Mouse (Mus musculus) heart, adult 8-10 months (tissue): ENCODE measurements around the gene Kptn. TPM values are rescaled to one million over a fixed set of nuclear protein-coding genes. Genes with fewer than 3 reads are reported as not detected.
A peak's percentile ranks its signal among the peaks of the same experiment; 100 is the strongest.

ENCODE experiments used
- DNase-seq: peaks from one replicate; pipeline ENCODE4 v3.0.0; 2022; ENCODE audit warnings: low spot score
- total RNA-seq, 4 experiments: library from RNA; stranded (reverse); gene quantifications; 2 replicates each; pipeline ENCODE4 v1.2.4; 2022

Kptn gene
- total RNA-seq, 4 experiments from 2014 or later, result 20.1 to 25.7 (median 23.5) TPM

GRCm38 (mm10) chr7:16117100-16117499, 2.6 kb upstream of the Kptn start:
- no peak for DNase-seq

GRCm38 (mm10) chr7:16120262-16120600, 536 bp downstream of the Kptn start:
- no peak for DNase-seq

- no peak for DNase-seq
Measured at GRCm38 (mm10) chr7:16125829-16126228, 6.1 kb downstream of the Kptn start.

- DNase-seq, result no peak
Measured at GRCm38 (mm10) chr7:16128344-16128743, 8.6 kb downstream of the Kptn start.

- DNase-seq, result no peak
Measured at GRCm38 (mm10) chr7:16128899-16129298, 9.2 kb downstream of the Kptn start.

- DNase-seq, result peak; percentile 65
Measured at GRCm38 (mm10) chr7:16129421-16129845, 9.7 kb downstream of the Kptn start, which contains the start of gene Slc8a2. TSS of gene Slc8a2 (plus strand) at chr7:16129826.

- no peak for DNase-seq
Measured at GRCm38 (mm10) chr7:16129846-16130691, 10.4 kb downstream of the Kptn start.

- no peak for DNase-seq
Measured at GRCm38 (mm10) chr7:16130956-16131634, 11.4 kb downstream of the Kptn start.

- DNase-seq, result no peak
Measured at GRCm38 (mm10) chr7:16132161-16132581, 12.5 kb downstream of the Kptn start.

- no peak for DNase-seq
Measured at GRCm38 (mm10) chr7:16132926-16133325, 13.2 kb downstream of the Kptn start.

GRCm38 (mm10) chr7:16133691-16134090, 14.0 kb downstream of the Kptn start:
- no peak for DNase-seq

- DNase-seq, result no peak
Measured at GRCm38 (mm10) chr7:16134951-16135392, 15.3 kb downstream of the Kptn start.

GRCm38 (mm10) chr7:16146489-16147410, 27.1 kb downstream of the Kptn start:
- DNase-seq, result no peak

- DNase-seq, result peak; percentile 21
Measured at GRCm38 (mm10) chr7:16147643-16148042, 27.9 kb downstream of the Kptn start.

- DNase-seq, result no peak
Measured at GRCm38 (mm10) chr7:16149241-16149640, 29.5 kb downstream of the Kptn start.

GRCm38 (mm10) chr7:16150191-16151145, 30.8 kb downstream of the Kptn start:
- DNase-seq, result no peak

- no peak for DNase-seq
Measured at GRCm38 (mm10) chr7:16153522-16153921, 33.8 kb downstream of the Kptn start.

- DNase-seq, result peak; percentile 37
Measured at GRCm38 (mm10) chr7:16155132-16155872, 35.6 kb downstream of the Kptn start.

- peak; percentile 60 for DNase-seq
Measured at GRCm38 (mm10) chr7:16156105-16156714, 36.5 kb downstream of the Kptn start.
